Mouse (Mus musculus): ENCODE measurements at regions not wholly inside any gene's neighbourhood (a gene's known extent, or its start where the extent isn't known, plus 50 kb on each side); places are given as distances from the start of the nearest gene placed in this dataset.

DNA sequence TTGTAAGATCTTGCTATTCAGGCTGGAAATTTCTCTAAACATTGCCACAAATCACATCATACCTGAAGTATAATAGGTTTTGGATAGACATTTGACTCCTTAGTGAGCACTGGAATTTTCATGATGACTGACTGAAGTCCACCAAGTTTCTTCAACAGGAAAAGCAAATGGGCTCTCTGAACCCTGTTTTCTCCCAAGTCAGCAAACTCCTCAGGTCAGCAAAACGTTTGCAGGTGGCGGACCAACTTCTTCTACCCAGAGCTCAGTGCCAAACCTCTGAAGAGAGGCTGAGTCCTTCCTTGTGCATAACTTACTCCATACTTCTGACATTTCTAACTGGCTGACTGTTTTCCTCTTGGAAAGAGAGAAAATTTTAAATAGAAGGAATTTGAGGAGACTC, 164.2 kb upstream of the Phyhipl start:
- no peak for DNase-seq (ENCODE audit: low spot score in 2 of 2)

GRCm38 (mm10) chr10:70814354-70815131, 158.8 kb upstream of the Phyhipl start:
- peak; percentile 45 to 59 for DNase-seq (ENCODE audit: low spot score in 2 of 2)

- no peak for DNase-seq (ENCODE audit: low spot score in 2 of 2)
These were observed 153.6 kb upstream of the Phyhipl start for GRCm38 (mm10) chr10:70809411-70809810.

DNA sequence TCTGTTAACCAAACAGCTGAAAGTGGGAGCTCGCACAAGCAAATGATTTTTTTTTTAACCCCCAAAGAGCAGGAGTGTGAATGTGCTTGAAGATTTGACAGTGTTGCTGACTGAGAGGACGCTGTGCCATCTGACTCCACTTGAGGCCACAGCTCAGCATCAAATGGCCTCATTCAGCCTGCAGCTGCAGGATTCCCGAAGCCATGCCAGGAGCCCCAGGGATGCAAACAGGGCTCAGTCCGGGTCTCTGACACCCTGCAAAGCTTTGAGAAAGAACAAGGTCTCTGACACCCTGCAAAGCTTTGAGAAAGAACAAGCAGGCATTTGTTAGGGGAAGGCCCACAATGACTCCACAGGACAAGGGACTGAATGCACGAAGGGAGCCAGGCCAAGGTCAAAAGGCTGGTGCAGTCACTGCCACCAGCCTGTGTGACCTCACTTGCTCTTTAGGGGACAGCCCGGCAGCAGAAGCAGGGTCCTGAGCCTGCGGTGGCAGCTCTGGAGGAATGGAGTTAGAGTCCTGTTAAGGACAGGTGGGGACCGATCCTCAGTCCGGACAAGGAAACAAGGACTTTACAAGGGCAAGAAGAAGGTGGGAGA, 151.1 kb upstream of the Phyhipl start:
- no peak for DNase-seq (ENCODE audit: low spot score in 2 of 2)

DNA sequence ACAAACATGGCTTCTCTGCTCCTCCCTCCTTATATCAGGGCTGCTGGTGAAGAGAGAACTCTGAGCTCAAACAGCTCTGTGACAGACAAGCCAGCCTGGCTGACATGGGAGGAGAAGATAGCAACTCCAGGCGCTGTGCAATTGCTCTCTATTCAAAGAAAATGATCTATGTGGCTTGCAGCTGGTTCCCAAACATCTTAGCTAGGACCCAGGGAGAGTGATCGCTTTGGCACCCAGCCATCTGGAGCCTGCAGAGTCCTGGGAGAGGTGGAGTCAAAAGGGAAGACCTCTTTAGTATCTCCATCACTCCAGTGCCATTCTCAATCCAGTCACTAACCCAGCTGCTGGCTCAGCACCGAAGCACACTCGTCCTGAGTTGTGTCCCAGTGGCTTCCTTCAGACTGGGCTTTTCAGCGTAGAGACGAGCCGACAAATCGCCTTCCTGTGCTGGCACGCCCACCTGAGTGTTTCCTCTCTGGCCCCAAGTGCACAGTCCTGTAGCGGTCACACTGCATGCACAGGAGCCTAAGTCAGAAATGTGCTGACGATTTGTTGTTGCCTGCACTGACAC, 145.1 kb upstream of the Phyhipl start:
- peak in 1 of 2 experiments; percentile 4 for DNase-seq (ENCODE audit: low spot score in 2 of 2)

DNA sequence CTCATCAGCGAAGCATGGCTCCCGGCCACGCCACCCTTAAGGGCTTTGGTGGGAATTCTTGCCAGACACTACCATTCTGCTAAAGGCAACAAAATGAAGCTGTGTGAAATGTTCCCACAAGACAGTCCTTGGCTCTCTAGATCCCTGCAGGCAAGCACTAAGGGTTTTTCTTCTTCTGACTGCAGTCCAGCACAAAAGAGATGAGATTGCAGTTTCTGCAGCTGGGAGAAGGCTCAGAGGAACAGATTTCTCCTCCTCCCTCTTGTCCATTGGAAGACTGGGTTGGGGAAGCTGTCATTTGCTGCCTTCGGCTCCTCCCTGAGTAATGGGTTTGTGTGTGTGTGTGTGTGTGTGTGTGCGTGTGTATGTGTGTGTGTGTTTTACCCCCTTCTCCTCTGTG, 144.1 kb upstream of the Phyhipl start:
- DNase-seq (ENCODE audit: low spot score in 2 of 2): no peak

DNA sequence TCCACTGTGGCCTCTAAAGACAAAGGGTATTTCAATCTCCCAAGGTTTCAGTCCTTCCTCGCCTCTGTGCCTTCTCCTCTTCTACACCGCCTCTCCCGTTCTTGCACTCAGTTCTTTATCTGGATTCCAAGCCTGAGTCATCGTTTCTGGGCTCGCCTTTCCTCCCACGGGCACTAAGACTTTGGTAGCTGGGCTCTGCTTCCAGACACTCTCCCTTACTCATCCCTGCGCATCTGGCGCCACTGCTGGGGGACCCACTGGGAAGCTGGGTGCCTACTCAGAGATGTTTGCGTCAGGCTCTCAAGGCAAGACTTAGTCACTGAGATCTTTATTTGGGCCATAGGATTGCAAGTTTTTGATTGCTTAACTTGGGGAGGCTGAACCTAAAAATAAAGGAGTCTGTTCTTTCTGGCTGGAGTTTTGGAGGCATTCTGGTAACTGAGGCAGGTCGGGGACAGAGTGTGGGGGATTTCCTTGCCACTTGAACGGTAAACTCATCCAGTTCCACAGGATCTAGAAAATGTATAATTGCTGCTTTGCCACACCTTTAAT, 143.5 kb upstream of the Phyhipl start:
- peak; percentile 46 to 67 for DNase-seq (ENCODE audit: low spot score in 2 of 2)

DNA sequence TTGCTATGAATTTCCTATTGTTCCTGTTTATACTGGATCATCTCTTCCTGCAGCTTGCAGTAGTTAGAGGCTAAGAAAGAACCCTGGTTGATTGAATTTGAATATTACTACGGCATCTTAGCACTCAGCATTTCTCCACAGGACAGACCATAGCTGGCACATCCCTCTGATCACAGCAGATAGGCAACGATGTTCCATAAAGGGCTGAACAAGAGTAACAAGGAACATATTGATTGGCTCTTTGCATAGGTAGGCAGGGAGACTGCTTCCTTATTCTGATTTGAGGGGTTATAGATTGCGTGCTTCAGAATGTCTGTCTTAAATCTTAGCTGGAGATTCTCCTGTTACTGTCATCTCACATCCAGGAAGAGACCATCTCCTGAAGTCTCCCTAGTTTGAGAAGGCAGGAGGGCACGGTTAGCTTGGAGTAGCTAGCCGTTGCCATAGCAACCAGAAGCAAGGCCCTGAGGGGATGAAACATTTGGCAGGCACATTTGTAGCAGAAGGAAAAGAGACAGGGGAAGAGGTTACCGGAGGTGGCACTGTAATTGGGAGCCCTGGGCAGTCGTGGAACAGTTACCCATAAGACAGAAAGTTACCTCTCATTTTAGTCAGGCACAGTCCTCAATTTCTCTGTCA, 133.2 kb upstream of the Phyhipl start:
- no peak for DNase-seq (ENCODE audit: low spot score in 2 of 2)

DNA sequence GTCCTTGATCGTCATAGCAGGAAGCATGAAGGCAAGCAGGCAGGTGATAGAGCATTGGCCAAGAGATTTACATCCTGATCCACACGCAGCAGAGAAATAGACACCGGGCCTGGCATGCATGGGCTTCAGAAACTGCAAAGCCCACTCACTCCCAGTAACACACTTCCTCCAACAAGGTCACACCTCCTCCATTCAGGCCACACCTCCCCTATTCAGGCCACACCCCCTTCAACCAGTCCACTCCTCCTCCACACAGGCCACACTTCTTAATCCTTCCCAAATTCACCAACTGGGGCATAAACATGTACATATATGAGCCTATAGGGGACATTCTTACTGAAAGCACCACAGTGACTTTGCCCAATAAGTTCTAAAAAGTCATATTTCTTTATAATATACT, 125.3 kb upstream of the Phyhipl start:
- DNase-seq (ENCODE audit: low spot score in 2 of 2): no peak

GRCm38 (mm10) chr10:70778596-70778995, 122.8 kb upstream of the Phyhipl start:
- DNase-seq (ENCODE audit: low spot score in 2 of 2): no peak

DNA sequence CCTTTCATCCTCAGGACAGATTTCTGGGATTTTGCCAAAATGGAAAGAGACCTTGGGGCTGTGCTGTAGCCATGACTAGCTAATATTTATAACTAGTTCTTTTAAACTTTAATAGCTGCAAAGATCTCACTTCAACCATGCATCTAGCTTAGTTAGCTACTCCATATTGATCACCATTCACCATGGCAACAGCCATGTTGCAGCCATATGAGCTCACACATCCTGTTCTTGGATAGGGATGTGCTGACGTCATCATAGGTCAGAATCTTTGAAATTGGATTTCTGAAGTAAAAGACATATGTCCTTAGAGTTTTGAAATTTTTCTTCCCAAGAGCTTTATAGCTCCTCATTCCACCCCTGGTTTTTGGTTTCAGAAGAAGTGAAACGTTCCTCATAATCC, 118.8 kb upstream of the Phyhipl start:
- DNase-seq (ENCODE audit: low spot score in 2 of 2): no peak

DNA sequence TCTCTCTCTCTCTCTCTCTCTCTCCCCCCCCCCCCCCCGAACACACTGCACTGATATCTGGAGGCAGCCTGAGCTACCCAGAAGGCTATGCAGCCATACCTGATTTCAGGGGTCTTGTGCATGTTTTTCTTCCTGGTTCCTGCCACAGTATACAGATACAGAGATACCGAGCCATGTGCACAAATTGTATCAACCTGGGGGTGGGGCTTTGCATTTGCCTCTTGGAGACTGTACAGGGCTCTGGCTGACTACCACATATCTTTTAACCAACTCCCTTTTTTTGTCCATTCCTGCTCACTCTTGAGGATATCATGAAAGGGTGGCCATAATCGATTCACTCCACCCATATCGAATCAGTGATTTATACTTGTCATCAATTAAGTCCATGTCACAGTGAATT, 118.4 kb upstream of the Phyhipl start:
- DNase-seq (ENCODE audit: low spot score in 2 of 2): no peak

DNA sequence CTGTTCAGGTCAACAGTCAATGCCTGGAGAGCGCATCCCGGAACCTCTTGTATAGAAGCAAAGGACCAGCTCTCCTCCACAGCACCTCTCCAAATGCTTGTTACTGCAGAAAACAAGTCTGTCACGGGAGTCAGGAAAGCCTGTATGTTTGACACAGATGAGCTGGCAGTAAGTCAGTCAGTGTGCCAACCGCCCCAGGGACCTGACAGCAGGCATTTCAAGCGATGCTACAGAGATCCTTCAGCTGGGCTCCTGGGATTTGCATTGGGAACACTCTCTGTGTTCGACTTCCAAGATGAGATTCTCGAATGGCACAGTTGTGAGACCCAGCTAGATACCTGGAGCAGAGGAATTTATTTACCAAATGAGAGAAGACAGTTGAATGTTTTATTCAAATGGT, 111.7 kb upstream of the Phyhipl start:
- DNase-seq (ENCODE audit: low spot score in 2 of 2): no peak

GRCm38 (mm10) chr10:70766869-70767268, 111.1 kb upstream of the Phyhipl start:
- DNase-seq (ENCODE audit: low spot score in 2 of 2): no peak

- DNase-seq (ENCODE audit: low spot score in 2 of 2): no peak
These were observed 110.7 kb upstream of the Phyhipl start for GRCm38 (mm10) chr10:70766450-70766849.

DNA sequence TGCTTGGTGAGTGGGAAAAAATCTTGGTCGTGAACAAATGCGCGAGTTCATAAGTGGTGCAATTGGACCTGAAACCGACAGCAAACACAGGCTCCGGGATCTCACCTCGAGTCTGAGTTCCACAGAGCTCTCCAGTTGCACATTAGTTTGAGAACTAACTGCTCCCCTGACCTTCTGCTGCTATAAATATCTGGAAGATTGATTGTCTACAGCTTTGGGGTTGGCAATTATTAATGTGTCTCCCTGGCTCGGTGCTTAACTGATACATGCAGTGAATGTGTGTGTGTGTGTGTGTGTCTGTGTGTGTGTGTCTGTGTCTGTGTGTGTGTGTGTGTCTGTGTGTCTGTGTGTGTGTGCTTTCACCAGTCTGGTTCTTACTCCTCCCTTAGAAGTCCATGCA, 107.4 kb upstream of the Phyhipl start:
- no peak for DNase-seq (ENCODE audit: low spot score in 2 of 2)

- DNase-seq (ENCODE audit: low spot score in 2 of 2): no peak
These were observed 103.9 kb upstream of the Phyhipl start for GRCm38 (mm10) chr10:70759686-70760085.

DNA sequence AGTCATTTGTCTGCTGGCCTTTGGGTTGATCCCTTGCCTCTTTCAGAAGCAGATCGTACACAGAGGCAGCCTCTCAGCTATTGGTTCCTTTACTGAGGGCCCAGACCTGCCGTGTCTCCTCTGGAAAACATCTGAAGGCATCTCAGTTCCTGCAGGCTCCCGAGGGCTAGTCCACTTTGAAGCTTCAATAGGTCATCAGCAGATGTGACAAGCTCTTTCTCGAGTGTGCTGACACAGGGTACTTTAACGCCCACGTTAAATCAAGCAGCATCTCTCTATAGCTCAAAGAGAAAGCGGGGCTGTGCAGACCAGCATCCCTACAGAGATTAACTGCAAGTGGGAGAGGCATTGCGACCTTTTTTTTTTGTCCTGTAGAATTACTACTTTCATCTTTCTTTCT, 96.0 kb upstream of the Phyhipl start:
- DNase-seq (ENCODE audit: low spot score in 2 of 2): no peak

DNA sequence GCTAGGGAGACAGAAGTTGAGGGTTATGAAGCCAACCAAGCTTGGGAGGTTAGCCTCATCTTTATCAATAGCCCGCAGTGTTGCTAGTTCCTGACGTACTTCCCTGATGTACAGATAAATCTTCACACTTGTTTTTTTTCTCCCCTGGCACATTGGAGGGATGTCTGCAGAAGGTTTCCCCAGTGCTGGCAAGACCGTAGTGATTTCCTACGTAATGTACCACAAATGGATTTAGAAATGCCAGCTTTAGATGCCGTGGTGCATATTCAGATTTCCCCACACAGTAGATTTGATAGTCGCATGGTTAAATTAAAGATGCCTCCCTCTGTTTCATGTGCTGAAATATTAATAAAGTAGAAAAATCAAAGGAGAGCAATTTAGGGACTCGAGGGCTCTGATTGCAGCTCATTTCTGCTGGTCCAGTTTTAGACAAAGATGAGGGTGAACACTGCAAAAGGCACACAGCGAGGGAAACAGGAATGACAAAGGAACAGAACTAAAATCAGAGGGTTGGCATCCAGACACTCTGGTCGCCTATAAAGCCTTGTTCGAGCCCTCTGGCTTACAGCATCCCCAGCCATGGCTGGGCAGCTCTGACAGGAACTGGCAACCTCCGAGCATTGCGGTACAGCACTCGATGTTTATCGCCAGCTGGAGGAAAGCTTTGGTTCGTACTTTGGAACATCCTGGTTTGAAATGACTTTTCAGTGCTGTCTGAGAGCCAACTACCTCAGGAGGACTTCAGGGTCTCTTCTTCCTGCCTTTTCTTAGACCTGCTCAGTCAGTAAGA, 94.8 kb upstream of the Phyhipl start:
- no peak for DNase-seq (ENCODE audit: low spot score in 2 of 2)

GRCm38 (mm10) chr10:70746612-70747011, 90.8 kb upstream of the Phyhipl start:
- DNase-seq (ENCODE audit: low spot score in 2 of 2): no peak

- DNase-seq (ENCODE audit: low spot score in 2 of 2): no peak
These were observed 86.1 kb upstream of the Phyhipl start for GRCm38 (mm10) chr10:70741909-70742308.

All from gastrocnemius, adult 8-10 months (tissue).